Mouse (Mus musculus) mature B cell (primary cell): ENCODE data around the gene Cnnm1.

ENCODE experiments used
- in situ Hi-C: fragments of 300-500 bp; cut with MboI; formaldehyde crosslinking; loops from 2 replicates; pipeline ENCODE4 v1.14.3; 2019

Gene Cnnm1

DNA sequence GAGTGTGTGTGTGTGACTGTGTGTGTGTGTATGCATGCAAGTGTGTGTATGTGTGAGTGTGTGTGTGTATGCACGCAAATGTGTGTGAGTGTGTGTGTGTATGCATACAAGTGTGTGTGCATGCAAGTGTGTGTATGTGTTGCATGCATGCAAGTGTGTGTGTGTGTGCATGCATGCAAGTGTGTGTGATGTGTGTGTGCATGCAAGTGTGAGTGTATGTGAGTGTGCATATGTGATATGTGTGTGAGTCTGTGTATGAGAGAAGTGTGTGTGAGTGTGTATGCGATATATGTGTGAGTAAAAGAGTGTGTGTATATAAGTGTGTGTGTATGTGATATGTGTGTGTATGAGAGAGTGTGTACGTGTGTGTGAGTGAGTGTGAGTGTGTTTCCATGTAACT is 95.1 kb downstream of the Cnnm1 start:
- in situ Hi-C loops: no loop called here

DNA sequence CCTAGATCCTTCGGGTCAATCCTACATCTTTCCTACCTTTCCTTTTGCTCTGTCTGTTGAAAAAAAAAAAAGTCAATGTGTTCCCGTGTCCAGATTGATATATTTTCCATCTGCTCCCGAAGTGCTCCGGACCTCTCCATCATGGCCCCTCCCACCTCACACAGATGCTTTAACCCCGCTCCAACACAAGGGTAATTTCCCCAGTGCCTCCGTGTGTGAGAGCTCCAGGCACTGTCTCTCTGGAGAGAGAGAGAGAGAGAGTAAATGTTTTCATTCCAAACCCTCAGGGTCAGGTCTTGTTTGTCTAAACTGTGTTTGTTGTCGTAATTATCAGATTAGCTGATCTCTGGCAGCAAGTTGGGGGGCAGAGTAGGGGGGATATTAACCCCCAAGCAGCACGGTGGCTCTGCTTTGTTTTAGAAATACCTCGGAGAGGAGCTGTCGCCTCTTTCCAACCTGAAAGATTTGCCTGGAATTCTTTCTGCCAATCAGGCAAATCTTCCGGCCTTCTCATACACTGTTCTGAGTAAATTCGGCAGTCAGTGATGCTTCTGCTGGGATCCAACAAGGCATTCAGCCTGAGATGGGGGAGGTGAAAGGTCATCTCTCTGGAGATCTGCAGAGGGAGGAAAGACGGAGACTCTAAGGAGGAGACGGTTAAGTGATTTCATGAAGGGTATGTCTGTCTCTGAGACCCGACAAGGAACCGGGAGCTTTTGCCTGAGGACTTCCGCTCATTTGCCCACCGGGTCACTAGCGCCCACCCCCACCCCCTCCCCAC is 106.3 kb downstream of the Cnnm1 start:
- in situ Hi-C loops: no loop called here
